Mouse (Mus musculus): ENCODE measurements around the gene Gm20547. TPM values are rescaled to one million over a fixed set of nuclear protein-coding genes. Genes with fewer than 3 reads are reported as not detected.
"Not testable (repeated sequence)": the region's sequence is repeated elsewhere in the genome, so short reads cannot be mapped to it uniquely, and the experiment has no call there.

Gene Gm20547
- total RNA-seq, 2 experiments from 2014 or later = not detected

DNA sequence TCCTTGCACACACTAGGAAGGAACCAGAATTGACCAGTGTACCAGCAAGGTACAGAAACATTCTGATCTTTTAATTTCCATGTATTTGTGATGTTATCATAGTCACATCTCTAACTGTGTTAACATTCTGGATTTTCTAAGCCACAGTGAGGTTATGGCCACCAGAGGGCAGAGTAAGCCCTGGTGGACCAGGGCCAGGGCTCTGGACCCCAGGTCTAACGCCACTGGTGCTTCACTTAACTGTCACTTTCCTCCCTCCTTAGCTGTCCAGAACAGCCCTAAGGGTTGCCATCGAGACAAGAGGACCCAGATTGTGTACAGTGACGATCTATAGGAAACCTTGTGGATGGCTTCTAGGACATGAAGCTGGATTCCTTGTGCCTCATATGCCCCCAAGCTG lies 26.0 kb downstream of the Gm20547 start:
- no peak for DNase-seq (ENCODE audit: low spot score in 2 of 2)

DNA sequence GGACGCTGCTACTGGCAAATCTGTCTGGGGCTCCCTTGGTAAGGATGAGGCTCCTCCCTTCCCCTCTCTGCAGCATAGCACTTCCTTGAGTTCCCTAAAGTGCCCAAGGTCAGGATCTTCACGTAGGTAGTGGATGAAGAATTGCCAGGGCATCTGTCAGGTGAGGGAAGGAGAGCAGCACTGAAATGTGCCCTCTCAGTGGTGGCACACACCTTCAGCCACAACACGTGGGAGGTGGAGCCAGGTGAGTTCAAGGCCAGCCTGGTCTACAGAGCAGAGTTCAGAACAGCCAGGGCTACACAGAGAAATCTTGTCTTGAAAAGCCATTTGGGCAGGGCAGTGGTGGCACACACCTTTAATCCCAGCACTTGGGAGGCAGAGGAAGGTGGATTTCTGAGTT lies 27.1 kb downstream of the Gm20547 start:
- DNase-seq (ENCODE audit: low spot score in 2 of 2) = no peak

DNA sequence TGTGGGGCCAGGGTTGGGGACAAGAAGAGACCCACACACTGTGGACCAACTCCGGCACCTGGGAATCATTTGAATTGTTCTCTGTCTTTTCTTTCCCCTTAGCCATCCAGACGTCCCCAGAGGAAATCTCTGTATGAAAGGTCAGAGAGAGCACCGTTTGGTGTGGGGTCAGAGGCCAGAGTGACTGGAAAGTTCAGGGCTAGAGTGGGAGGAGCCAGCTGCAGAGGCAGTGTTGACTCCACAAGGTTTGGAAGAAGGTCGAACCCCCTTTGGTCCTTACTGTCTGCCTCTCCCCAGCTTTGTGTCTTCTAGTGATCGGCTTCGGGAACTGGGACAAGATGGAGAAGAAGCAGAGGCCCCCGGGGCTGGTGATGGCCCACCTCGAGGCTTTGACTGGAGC lies 28.3 kb downstream of the Gm20547 start:
- no peak for DNase-seq (ENCODE audit: low spot score in 2 of 2)

DNA sequence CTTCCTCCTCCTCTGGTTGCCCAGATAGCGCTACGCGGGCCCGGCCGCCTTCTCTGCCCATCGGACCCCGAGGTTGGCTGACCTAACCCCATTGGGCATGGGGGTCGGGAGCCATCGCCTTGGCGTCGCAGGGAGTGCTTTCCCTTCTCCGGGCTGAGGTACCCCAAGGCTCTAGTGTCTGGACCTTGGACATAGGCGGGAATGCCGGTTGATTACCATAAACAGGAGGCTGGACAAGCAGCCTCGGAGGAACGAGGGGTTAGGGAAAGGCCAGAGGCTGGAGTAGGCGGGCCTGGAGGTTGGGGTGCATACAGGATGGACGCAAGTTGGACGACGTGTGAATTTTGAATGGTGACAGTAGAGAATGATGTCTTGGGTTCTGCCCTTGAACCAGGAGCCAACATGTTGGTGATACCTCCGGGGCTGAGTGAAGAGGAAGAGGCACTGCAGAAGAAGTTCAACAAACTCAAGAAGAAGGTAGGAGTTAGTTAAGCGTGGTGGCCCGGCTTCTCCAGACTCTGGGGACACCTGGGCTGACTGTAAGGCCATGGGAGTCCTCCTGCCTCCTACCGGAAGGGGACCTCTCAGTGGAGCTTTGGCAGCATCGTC lies 31.2 kb downstream of the Gm20547 start:
- DNase-seq (ENCODE audit: low spot score in 2 of 2) = no peak

DNA sequence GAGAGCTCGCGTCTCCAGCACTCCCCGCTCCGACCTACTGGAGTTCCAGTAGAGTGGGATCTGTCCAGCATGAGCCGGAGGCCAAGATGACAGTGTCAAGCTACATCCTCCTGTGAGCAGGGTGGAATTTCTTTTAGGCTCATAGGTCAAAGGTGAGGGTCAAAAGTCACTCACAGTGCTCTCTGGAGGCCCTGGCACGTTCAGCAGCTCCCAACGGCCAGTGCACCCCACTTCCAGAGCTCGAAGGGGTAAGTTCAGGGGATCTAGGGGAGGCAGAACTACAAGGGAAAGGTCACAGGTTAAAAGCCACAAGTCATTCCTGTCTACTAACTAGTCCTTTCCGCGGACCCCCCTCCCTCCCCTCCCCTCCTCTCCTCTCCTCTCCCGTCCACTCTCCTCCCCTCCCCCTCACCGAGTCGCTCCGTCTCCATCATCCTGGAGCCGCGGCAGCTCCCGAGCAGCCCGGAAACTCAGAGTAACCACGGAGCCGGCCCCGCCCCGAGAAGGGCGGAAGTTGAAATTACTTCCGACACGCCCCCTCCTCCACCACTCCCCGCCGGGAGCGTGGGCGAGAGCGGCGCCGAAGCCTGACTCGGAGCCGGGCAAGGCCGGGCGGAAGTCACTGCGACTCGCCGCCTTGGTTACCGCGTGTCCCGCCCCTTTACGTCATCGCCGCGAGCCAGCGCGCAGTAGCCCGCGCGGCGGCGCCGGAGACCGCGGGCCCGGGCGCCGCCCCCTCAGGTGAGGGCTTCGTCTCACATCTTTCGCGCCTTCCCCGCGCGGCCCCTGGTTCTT lies 31.9 kb downstream of the Gm20547 start, which contains the start of the genes Skiv2l and Nelfe:
Gene Skiv2l, minus strand, starts transcription at position 489 of the 795 bp plus-strand sequence.
Gene Nelfe, plus strand, starts transcription at position 670 of the 795 bp plus-strand sequence.
- peak; percentile 96 to 98 for DNase-seq (ENCODE audit: low spot score in 2 of 2)

DNA sequence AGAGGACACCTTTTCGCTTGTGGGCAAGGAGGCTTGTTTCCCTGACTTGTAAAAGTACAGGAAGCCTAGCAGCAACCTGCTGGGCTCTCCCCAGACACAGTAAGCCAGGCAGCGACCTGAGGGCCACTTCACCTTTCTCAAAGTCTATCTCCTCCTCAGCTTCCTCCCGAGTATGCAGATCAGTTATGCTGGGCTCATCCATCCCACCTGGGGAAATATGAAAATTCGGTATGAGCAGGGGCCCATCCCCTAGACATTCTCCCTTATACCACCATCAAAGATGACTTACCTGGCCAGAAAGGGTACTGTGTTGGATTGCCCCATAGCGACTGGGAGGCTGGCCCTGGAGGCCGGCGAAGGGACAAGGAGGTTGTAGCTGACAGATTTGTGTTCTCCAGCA lies 34.2 kb downstream of the Gm20547 start:
- no peak for DNase-seq (ENCODE audit: low spot score in 2 of 2)

DNA sequence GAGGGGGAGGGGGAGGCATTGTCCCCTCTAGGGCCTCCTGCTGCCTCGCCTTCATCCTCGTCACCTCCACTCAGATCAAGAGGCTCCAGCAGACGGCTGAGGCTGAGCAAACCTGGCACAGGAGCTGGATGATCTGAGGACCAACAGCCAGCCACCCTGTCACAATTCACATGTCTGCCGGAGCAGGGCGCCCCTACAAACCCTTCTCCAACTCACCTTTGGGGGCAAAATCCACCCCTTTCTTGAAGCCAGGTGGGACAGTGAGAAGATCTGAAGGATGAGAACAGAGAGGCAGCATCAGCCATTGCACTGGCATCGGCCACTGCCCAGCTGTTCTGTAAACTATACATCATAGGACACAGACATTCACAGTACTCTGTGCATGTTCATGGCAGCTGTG lies 34.6 kb downstream of the Gm20547 start:
- DNase-seq (ENCODE audit: low spot score in 2 of 2) = no peak

DNA sequence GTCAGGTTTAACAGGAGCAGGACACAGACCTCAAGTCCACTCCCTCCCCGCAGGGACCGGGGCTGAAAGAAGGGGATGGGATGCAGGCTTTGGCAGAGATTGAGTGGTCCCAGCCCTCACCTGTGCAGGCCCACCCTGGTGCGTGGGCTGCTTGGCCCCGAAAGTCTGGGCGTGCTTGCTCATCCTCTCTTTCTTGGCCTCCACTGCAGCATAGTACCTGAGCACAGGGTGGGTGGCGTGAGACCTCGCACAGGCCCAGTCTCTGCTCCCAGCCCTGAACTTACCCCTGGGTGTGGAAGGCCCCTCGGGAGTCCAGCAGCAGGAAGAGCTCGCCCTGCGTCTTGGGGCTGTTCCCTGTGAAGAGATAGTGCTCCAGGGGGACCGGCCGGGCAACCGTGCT lies 37.0 kb downstream of the Gm20547 start:
- no peak for DNase-seq (ENCODE audit: low spot score in 2 of 2)

DNA sequence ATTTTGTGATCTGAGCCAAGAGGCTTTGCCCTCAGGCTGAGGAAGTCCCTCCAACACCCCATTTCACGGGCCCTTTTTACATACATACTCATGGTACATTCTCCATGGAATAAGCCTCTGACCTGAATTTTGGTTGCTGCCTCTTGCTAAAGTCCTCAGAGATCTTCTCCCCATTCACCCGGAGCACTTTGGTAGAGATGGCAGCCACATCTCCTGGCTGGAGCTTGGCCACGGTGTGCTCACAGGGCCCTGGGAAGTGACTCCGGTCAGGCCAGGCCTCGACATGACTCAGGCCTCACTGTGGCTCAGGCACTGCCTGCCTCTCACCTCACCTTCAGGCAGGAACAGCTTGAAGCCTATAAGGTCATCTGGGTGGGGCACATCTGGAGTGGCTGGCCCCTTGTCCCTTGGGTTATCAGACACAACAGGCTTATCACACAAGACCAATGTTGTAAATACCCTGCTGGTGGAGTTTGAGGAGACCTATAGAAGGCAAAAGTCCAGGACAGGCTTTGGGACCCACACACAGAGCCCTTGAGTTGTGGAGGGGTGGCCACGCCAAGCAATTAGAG lies 41.0 kb downstream of the Gm20547 start:
- no peak for DNase-seq (ENCODE audit: low spot score in 2 of 2)

DNA sequence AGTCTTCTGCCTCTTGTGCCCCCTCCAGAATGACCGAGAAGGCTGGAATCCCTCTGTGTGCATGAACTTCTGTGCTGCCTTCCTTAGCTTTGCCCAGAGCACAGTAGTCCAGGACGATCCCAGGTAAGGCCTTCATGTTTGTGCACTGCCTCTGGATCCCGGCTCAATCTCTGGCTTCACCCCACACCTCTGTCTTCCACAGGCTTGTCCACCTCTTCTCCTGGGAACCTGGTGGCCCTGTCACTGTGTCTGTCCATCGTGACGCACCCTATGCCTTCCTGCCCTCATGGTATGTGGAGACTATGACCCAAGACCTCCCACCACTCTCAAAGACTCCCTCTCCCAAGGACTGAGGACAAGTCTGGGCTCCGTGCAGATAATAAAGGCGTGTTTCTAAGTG lies 43.1 kb downstream of the Gm20547 start:
- DNase-seq (ENCODE audit: low spot score in 2 of 2) = no peak

DNA sequence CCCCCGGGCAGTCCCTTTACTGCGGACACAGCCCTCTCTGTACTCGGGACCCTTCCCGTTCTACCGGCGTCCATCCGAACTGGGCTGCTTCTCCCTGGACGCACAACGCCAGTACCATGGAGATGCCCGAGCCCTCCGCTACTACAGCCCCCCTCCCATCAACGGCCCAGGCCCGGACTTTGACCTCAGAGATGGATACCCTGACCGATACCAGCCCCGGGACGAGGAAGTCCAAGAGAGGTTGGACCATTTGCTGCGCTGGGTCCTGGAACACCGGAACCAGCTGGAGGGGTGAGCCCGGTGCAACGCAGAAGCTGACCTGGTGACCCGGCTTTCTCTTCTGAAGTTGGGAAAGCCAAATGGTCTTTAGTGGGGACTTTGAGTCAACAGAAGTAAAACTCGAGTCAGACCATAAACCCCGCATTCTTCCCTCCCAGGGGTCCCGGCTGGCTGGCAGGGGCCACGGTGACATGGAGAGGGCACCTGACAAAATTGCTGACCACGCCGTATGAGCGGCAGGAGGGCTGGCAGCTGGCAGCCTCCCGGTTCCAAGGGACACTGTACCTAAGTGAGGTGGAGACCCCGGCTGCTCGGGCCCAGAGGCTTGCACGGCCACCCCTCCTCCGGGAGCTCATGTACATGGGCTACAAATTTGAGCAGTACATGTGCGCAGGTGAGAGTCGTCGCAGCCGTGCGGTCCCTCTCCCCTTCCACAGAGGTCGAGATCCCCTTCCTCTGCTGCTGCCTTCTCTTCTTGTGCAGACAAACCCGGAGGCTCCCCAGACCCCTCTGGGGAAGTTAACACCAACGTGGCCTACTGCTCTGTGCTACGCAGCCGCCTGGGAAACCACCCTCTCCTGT lies 44.1 kb downstream of the Gm20547 start:
- DNase-seq (ENCODE audit: low spot score in 2 of 2) = no peak

DNA sequence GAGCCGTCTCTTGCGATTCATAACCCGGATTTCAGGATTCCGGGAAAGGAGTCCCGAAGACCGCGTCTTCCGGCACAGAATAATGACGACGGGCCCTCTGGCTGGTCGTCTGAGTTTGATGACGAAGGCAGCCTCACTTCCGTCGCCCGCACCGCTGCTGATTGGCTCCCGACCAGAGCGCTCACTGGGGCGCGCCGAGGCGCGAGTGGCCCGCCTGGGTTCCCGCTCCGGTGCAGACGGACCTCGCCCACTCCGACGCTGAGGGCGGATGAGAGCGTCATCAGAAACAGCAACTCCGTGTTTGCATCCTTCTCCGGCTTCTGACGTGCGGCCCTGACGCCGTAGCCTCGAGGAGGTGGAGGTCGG lies 45.0 kb downstream of the Gm20547 start, which contains the start of the genes Stk19 and Dxo:
Gene Stk19, minus strand, starts transcription at position 90 of the 366 bp plus-strand sequence.
Gene Dxo, plus strand, starts transcription at position 164 of the 366 bp plus-strand sequence.
- DNase-seq (ENCODE audit: low spot score in 2 of 2) = peak; percentile 91 to 92

DNA sequence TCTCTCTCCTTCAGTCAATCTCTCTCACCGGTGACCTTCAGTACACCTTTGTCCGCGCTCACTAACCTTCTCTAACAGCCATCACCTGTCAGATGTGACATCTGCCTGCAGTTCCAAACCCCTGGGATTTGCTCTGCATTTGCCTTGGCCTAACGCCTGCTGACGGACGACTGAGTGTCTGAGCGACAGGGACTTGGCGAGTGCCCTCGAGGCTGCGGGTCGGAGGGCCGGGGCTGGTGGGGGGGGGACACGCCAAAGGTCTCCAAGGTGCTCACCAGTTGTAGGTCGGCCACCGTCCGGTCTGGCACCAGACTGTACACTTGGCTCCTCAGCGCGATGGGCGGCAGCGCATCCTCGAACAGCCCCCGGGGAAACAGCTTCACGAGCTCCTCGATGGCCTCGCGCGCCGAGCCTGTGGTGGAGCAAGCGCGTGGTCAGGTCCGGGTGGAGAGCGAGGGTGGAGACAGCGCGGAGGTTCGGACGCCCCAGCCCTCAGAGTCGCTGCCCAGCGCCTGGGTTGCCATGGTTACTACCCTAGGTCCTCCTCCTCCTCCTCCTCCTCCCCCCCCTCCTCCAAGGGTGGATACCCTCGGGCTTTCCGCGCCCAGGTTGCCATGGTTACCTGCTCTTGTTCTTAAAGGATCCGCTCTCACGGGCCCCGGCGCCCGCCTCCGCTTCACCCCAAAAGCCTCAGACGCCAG lies 45.5 kb downstream of the Gm20547 start:
- no peak for DNase-seq (ENCODE audit: low spot score in 2 of 2)

DNA sequence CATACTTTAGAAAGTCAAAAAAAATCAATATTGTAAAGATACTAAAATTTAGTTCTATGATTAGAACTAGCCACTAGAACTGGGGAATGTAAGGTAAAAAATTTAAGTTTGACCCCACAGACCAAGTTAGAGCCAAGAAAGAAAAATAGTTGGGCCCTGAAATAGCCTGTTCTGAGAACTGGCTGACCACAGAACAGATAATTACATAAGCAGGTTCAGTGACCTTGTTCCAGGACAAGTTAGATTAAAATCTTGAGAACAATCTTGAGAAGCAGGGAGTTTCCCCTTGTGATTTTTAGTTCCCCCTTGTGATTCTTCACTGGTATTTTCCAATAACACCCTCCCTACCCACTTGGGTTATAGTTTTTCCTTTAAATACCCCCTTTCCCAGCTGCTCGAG lies 51.1 kb downstream of the Gm20547 start:
- DNase-seq (ENCODE audit: low spot score in 2 of 2) = not testable (repeated sequence)

DNA sequence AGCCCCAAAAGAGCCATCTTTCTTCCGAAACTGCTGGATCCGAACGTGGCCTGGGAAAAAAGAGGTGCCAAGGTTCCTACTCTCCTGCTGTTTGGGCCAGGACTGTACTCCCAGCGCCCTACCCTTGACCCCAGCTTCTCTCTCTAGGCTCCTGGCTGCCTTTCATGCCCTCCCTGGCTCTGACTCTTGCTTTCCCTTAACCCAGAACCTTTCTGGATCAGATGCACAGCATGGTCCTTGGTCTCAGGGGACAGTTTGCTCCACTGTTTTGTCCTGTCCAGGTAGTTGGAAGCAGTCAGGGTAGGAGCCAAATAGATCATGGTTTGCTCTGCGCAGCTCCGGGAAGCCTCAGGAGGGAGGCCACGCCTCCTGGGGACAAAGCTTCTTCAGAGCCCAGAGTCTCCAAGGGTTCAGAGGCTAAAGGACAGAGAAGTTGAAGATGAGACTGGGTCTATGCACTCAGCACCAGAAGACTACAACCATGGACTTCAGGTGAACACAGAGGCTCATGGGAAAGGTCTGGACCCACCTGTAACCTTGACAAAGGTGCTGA lies 66.9 kb downstream of the Gm20547 start:
- DNase-seq (ENCODE audit: low spot score in 2 of 2) = no peak

DNA sequence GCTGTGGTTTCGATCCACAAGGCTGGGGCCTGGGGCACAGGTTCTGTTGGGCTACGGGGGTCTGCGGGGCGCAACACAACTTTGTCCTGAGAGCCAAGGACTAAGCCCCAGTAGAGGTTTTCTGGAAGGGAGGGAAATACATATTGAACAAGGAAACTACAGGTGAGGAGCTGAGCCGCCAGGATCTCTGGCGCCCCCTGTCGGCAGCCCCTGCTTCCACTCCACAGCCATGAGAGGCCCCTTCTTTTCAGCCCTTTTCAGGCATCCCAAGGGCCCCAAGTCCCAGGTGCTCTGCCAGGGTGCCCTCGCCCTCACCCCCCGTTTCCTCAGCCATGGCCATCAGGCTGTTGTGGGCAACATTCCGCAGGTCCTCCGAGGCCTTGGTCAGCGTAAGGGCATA lies 68.1 kb downstream of the Gm20547 start:
- DNase-seq (ENCODE audit: low spot score in 2 of 2) = not testable (repeated sequence)

DNA sequence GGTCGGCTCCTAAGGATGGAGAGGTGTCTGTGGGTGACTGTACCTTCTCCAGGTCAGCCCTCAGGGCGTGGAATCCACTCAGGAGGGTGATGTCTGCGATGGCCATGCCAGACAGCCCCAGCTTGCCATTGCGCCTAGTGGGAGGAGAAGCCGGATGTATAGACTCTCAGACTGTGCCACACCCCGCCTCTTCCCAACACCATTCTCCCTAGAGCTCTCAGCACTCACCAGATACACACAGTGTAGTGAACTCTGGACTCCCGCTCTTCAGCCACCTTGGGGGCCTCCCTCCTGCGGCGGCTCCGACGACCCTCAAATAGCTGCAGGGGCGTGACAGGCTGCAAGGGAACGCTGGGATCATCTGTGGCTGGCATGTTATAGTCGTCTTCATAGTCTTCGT lies 70.6 kb downstream of the Gm20547 start:
- DNase-seq (ENCODE audit: low spot score in 2 of 2) = no peak

DNA sequence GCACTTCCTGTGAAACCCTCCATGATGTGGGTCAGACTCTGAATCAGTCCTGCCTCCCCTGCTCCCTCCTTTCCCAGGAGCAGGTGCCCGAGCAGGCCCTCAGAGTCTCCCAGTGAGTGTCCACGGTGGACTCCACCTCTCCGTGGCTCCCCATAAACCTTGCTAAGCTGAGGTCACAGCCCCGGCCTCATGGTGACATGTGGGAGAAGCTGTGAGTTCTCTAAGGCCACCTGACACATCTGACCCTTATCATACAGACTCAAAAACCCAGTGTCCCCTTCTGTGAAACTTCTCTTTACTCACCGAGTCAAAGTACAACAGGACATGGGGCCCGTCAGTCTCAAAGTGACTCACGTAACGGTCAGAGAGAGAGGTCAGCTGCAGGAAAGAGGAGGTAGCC lies 71.0 kb downstream of the Gm20547 start:
- not testable (repeated sequence) for DNase-seq (ENCODE audit: low spot score in 2 of 2)

DNA sequence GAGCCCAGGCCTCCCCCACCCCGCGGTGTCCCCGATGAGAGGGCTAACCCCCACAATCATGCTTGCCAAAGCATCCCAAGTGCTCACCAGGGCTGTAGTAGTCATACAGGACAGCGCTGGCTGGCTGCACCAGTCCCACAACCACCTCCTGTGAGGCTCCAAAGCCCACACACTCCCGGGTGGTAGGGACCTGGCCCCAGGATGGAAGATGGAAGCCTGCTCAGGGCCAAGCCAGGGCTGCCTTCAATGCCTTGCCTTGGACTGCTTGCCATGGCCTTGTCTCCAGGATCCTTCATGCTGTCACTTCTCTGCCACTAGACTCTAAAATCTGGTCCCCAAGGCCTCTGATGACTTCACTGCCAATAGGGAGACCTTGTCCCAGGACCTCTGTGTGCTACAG lies 71.4 kb downstream of the Gm20547 start:
- DNase-seq (ENCODE audit: low spot score in 2 of 2) = not testable (repeated sequence)

DNA sequence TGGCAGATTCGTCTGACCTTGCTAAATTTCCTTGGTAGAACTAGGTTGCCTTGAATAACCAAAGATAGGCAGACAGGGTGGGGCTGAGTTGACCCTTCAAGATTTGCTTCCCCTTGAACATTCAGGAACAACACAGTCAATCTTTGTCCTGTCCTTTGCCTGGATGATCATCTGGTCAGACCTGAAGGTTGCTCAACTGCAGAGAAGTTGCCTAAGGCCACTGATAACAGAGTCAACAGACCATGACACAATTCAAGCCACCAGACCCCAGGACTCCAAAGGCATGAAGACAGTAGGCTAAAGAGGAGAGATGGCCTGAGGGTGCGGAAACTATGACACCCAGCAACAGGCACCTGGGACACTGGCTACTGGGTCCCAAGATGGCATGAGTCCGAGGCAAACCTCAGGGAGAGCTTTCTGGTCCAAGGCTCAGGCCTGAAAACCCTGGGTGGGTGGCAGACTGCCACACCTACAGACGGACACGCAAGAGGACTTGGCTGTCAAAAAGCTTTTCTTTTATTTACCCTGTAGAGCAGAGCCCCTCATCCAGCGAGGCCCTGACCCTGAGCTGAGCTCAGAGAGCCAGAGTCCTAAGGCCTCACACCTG lies 73.1 kb downstream of the Gm20547 start:
- DNase-seq (ENCODE audit: low spot score in 2 of 2) = no peak

Measured in adrenal gland, postnatal 4 days (tissue).